16 mouse cellular contexts compared by ENCODE assay signal in the genomic region with DNA sequence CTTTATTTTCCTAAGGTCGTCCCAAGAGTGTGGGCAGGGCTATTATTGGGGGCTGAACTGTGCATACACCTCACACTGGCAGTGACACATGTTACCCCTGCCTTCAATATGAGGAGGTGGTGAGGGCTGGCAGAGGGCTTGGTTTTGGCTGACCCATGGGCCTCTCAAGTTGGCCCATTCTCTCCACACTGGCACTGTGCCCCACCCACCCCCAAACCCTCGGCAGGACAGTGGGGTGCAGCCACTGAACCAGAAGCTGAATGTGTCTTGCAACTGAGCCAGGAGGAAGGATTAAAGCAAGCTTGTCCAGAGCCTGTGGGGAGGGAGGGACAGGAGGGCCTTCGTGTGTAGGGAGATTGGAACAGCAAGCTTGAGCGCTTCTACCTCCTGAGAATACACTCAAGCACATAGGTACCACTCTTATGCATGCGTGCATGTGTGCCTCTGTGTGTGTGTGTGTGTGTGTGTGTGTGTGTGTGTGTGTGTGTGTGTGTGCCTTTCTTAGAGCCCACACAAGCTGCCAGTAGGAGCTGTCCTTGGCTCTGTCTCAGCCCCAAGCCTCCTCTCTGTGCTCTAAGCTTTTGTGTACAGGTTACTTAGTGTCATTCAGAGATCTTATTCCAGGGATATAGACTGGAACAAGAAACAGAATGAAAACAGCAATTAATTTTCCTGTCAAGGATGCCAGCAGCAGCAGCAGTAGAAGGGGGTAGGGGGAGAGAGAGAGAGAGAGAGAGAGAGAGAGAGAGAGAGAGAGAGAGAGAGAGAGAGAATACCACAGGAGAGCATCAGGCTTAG.
DNase-seq lines count a peak whose midpoint lies in the region; ATAC-seq lines count a peak whose summit lies in the region.
"Had no signal": no experiment of that assay in that cellular context is flagged by ENCODE, and none has a peak within 500 bp of the region (broad histone marks: within the 10 kb centered on the region; RNA-seq: fewer than 3 reads in every experiment).

No protein-coding gene starts in this region.

- H3K4me3 ChIP-seq in hindbrain, embryonic 11.5 days (ENCODE audit: low read depth, low read length): no peak overlapping the region
- no peak overlapping the region for H3K4me3 ChIP-seq in midbrain, embryonic 14.5 days (replicated peaks; ENCODE audit: low read depth, low read length)
- H3K4me3 ChIP-seq: embryonic facial prominence, embryonic 10.5 days; limb, embryonic 13.5 days; megakaryocyte, embryonic 14.5 days had no signal

- 43% methylated on average over 5 of the region's 5 CpGs for WGBS in hindbrain, embryonic 11.5 days
- 20% methylated on average over 5 of the region's 5 CpGs for WGBS in midbrain, embryonic 14.5 days

- no peaks in the 10 kb centered on the region; the same call in 1 of the 2 replicates for H3K4me1 ChIP-seq in hindbrain, embryonic 11.5 days (replicated peaks; ENCODE audit: control insufficient read depth, insufficient read depth, low read length)
- peaks cover 24% of the 10 kb centered on the region for H3K4me1 ChIP-seq in midbrain, embryonic 14.5 days (ENCODE audit: control insufficient read depth, insufficient read depth, low read length)
- H3K4me1 ChIP-seq: limb, embryonic 13.5 days; megakaryocyte, embryonic 14.5 days had no signal

- intact Hi-C loops in heart, postnatal 25 days (cut with DNase I): no loop called here

- H3K27ac ChIP-seq in hindbrain, embryonic 11.5 days (ENCODE audit: low read depth, low read length): 0 out of 2 replicates have a peak overlapping the region, but pooled peaks have one; percentile 31
- peak overlapping the region; percentile 63 for H3K27ac ChIP-seq in midbrain, embryonic 14.5 days (replicated peaks; ENCODE audit: low read depth, low read length)
- H3K27ac ChIP-seq: embryonic facial prominence, embryonic 10.5 days; limb, embryonic 13.5 days; stomach, postnatal 0 days had no signal

- DNase-seq in cerebellum, adult 11 months: peak; percentile 88
- peak; percentile 91 for DNase-seq in cerebellum, adult 9-10 months
- DNase-seq in hindbrain, embryonic 11.5 days (ENCODE audit: low spot score): no peak
- peak; percentile 62 for DNase-seq in midbrain, embryonic 14.5 days
- no peak for DNase-seq in kidney, postnatal 14 days
- no peak for DNase-seq in kidney, adult 8-10 months
- no peak for DNase-seq in heart, postnatal 25 days (ENCODE audit: low spot score)
- DNase-seq: kidney, postnatal 4 days; layer of hippocampus, postnatal 36 days; lung, adult 2 months had no signal

- H3K9ac ChIP-seq in hindbrain, embryonic 11.5 days (ENCODE audit: low read depth, low read length): no peak overlapping the region
- H3K9ac ChIP-seq in midbrain, embryonic 14.5 days (replicated peaks; ENCODE audit: low read length): no peak overlapping the region
- H3K9ac ChIP-seq: limb, embryonic 13.5 days had no signal

- H3K4me2 ChIP-seq in hindbrain, embryonic 11.5 days (replicated peaks; ENCODE audit: low read depth, low read length): no peak overlapping the region
- H3K4me2 ChIP-seq in midbrain, embryonic 14.5 days (ENCODE audit: low read length): no peak overlapping the region
- H3K4me2 ChIP-seq: limb, embryonic 13.5 days had no signal

- H3K36me3 ChIP-seq in hindbrain, embryonic 11.5 days (ENCODE audit: control insufficient read depth, insufficient read depth, low read length): no peaks in the 10 kb centered on the region
- no peaks in the 10 kb centered on the region for H3K36me3 ChIP-seq in midbrain, embryonic 14.5 days (ENCODE audit: control insufficient read depth, insufficient read depth, low read length)
- H3K36me3 ChIP-seq: embryonic facial prominence, embryonic 10.5 days; limb, embryonic 13.5 days had no signal

- no peaks in the 10 kb centered on the region for H3K9me3 ChIP-seq in hindbrain, embryonic 11.5 days (ENCODE audit: control insufficient read depth, low read length)
- no peaks in the 10 kb centered on the region for H3K9me3 ChIP-seq in midbrain, embryonic 14.5 days (ENCODE audit: control insufficient read depth, low read length)
- H3K9me3 ChIP-seq: embryonic facial prominence, embryonic 10.5 days; limb, embryonic 13.5 days; megakaryocyte, embryonic 14.5 days had no signal

- ATAC-seq in hindbrain, embryonic 11.5 days (ENCODE audit: low FRiP score): no peak
- peak; percentile 66 for ATAC-seq in midbrain, embryonic 14.5 days (ENCODE audit: low FRiP score, low TSS enrichment)
- ATAC-seq: intestine, postnatal 0 days; Patski had no signal

- H3K27me3 ChIP-seq in hindbrain, embryonic 11.5 days (ENCODE audit: control insufficient read depth, insufficient read depth, low read length): no peaks in the 10 kb centered on the region
- H3K27me3 ChIP-seq in midbrain, embryonic 14.5 days (ENCODE audit: control insufficient read depth, insufficient read depth, low read length): 0 out of 2 replicates have a peak, but pooled peaks cover 5% of the 10 kb centered on the region
- H3K27me3 ChIP-seq: limb, embryonic 13.5 days; Patski had no signal

Comparison
In these comparisons a context has a peak if more than half of its experiments do, and no peak if none do; other contexts are left out.
1. DNase-seq: peak in cerebellum, adult 11 months (single experiment), cerebellum, adult 9-10 months (single experiment) and midbrain, embryonic 14.5 days (single experiment); none in hindbrain, embryonic 11.5 days (single experiment), kidney, postnatal 14 days (single experiment), kidney, adult 8-10 months (0 of 2) and heart, postnatal 25 days (single experiment).